Mouse (Mus musculus) induced T-regulatory cell, adult 2 months (primary cell): ENCODE data around the gene Cbfa2t3.

ENCODE experiments used
- DNase-seq: peaks from one replicate; pipeline ENCODE4 v3.0.0-alpha.2; 2012; ENCODE audit warnings: low read depth

Cbfa2t3 gene

DNA sequence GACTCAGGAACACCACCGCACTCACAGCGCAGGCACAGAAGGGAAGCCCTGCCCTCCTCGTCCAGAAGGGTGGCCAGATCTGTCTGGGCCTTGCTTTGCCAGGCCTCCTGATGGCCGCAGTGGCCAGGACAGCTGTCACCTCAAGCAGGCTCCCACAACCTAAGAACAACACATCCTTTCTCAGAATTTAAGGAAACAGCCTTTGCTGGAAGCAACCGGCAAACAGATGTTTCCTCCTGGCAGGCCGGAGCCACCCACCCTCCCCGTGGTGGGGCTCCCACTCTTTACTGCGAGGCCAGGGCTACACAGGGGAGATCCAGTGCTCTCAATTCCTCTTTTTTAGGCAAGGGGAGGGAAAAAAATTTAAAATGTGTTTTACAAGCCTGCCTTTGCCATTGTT lies 33.7 kb downstream of the Cbfa2t3 start:
- no peak for DNase-seq

DNA sequence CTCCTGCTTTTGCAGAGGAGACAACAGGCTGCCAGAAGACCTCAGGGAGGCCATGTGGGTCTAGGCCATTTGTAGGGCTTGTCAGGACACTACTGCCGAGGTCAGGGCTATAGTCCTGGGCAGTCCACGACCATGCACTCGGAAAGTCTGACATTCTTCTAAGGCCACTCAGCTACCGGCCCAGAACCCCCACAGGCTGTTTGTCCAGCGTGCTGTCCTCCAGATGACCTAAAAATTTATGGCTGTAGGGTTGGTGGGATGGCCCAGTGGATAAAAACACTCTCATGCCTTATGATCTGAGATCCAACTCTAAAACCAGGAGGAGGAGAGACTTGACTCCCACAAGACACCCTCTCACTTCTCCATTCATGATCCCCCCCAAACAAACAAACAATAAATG lies 35.2 kb downstream of the Cbfa2t3 start:
- no peak for DNase-seq

DNA sequence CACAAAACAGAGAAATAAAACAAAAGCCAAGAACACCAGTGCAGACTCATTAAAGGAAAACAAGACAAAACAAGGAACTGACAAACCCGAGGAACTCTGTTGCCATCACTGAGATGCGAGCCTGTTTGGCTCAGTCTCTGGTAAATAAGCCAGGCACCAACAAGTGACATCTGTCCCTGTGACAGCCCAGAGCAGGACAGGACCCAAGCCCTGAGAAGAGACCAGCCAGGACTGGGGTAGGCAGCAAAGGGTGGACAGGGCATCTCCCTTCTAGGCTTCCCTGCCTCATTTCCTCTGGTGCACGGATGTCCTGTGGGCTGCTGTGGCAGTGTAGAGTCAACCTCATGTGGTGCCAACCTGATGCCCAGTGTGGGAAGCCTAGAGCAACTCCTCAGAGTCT lies 35.8 kb downstream of the Cbfa2t3 start:
- DNase-seq: no peak

DNA sequence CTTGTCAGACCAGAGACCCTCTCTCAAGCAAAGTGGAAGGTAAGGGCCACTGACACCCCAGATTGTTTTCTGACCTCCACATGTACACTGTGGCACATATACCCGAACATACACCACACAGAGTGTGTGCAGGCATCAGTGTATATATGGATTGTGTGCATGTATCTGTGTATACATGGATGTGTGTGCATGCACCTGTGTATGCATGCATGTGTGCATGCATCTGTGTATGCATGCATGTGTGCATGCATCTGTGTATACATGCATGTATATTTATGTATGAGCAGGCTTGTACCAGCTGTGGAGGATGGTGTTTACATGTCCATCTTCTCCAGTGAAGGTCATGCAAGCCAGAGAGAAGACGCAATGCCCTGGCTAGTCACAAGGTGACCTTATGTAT lies 37.0 kb downstream of the Cbfa2t3 start:
- no peak for DNase-seq

DNA sequence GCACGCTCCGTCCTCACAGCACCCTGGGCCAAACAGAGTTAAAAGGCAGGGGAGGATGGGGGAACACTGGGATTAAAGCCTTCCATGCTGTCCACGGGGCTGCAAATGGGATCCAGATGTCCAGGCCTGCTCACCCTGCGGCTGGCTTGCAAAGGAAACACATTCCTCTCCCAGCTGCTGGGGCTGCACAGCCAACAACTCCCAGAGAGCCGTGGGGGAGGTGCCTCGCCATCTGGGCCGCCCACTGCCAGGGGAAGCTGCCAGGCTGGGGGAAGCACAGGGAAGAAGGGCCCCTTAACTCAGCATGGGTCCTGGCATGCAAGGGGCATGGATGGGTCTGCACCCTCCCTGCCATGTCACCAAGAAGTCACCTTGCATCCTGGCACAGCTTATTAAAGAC lies 37.8 kb downstream of the Cbfa2t3 start:
- no peak for DNase-seq

DNA sequence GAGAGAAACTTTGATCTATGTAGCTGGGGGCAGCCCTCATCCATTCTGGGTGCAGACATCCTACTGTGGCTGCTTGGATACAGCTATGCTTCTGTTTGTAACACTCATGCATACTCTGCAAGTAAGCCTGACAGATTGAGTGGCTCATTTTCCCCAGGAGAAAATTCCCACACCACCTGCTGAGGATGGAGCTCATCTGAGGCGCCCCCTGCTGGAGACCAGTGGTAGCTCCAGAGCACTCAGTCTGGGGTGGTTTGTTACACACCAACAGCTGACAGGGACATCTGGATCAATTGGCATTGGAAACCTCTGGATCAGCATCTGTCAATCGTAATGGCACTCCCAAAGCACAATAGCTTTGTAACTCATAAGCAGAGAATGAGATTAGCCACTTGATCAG lies 38.9 kb downstream of the Cbfa2t3 start:
- peak; percentile 53 for DNase-seq

DNA sequence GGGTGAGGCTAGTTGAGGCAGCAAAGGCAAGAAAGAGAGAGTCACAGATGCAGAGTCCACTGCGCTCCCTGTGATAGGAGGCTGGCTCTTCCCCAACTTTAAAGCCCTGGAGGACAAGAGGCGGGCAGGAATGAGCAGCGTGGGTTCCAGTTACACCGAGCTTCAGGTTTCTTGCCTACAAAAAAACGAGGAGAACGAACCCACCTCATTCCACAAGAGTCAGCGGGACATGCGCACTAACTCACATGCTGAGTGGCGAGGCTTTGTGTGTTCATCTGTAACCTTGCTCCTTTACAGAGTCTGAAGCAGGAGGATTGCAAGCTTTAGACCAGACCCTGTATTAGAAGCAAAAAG lies 40.1 kb downstream of the Cbfa2t3 start:
- no peak for DNase-seq

DNA sequence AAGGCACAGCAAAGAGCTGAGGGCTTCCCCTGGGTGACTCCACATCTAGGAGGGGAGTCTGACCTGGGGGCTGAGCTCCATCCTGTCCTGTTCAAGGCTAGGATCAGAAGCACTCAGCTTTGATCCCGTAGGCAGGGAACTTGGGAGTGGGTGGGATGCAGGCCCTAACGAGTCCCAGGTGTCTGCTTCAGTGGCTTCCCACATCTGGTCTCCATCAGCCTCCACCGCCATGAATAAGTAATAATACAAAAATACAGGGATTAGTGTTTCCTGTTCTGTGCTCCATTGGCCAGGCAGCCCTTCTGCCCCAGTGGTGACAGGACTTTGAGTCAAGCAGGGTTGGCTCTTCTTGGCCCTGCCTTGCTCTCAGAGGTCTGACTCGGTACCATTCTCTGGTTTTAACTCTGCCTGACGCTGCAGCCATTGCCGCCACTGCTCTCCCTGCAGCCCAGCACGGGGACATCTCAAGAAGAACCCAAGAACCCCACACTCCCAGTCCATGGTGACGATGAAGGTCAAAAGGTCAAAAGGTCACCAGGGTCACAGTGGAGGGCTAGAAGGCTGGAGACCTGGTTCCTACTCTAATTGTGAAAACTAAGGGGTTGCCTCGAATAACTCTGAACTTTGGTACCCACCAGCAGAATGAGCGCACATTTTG lies 40.6 kb downstream of the Cbfa2t3 start:
- no peak for DNase-seq

DNA sequence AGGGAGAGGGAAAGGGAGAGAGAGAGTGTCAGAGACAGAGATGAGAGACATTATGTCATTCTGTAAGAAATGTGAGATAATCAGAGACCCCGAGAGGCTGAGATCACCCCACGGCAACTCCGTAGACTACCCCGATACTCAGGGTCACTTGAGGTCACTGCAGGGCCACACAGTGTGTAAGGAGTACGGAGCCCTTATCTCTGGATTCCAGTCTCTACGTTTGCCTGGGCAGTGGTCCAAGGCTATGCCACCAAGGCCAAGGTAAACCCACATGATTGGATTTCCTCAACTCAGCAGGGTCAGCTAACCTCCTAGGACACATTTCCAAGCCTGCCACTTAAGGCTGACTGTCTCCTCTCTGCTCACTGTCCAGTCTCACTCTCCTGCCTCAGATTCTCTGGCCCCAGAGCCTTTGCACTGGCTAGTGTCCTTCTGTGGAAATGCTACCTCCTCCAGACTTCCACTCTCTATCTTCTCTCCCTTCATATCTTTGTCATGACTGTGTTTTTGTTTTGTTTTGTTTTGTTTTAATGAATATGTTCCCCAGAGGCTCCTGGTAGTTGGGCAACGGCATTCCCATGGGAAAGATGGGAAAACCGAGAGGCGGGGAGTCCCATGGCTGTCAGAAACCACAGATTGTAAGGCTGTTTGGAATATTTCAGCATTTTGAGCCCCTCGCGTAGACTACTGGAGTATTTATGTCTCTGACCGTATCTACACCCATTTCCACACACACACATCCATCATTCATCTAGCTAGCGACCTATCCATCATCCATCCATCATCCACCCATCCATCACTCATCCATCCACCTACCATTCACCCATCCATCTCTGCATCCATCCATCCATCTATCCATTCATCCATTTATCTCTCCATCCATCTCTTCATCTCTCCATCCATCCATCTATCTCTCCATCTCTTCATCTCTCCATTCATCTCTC lies 42.6 kb downstream of the Cbfa2t3 start:
- DNase-seq: no peak

DNA sequence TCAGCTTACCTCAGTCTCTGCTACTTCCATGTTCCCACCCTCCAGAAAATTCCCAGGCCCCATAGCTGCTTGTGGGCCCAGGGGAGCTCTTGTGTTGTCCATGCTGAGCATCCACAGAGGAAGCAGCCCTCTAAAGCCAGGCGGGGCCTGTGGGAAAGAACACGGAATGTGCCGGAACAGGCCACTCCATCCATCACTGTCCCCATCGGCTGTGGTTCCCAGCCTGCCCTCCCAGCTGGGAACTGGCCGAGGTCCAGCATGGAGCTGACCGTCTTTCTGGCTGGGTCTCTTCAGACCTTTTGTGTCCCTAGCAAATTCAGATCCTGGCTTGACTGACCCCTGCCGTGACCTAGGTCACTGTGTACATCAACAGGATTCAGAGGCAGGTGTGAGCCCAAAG lies 44.1 kb downstream of the Cbfa2t3 start:
- no peak for DNase-seq

DNA sequence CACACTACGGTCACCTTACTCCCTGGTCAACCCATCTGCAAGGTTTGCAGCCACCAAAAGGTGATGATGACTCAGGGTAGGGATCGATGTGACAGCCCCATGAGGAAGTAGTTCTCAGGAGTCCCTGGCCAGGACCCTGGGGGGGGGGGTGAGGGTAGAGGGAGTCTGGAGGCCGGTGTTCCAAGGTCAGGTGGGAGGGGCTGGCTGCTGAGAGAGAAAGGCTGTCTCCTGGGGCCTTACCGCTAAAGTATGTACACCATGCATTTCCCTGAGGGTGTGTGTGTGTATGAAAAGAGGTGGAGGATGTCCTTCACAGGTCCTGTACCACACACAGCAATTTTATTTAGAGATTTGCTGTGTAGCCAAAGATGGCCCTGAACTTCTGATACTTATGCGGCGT lies 46.3 kb downstream of the Cbfa2t3 start:
- DNase-seq: no peak

DNA sequence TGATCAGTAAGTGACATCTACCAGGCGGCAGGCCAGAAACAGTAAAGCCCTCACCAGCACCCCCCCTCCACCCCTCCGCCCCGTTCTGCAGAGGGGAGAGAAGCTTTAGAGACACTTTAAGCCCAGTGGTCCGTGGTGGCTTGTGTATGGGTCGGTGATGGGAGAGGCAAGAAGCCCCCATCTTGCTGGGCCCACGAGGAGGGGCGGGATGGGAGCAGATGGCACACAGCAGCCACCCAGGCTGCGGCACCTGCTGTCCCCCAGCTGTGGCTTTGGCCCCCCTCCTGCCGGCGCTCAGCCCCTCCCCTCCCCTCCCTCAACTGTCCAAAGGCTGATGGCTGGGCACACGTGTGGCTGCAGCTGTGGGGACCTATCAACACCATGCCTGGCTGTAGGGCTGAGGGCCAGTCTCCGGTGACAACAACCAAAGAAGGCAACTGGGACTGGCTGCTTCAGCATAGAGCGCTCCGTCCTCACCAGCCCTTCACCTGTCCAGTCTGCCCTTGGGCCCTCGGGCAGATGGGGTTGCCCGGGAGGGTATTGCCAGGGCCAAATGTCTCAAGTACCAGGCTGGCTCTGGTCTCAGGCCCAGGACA lies 47.5 kb downstream of the Cbfa2t3 start:
- DNase-seq: no peak

DNA sequence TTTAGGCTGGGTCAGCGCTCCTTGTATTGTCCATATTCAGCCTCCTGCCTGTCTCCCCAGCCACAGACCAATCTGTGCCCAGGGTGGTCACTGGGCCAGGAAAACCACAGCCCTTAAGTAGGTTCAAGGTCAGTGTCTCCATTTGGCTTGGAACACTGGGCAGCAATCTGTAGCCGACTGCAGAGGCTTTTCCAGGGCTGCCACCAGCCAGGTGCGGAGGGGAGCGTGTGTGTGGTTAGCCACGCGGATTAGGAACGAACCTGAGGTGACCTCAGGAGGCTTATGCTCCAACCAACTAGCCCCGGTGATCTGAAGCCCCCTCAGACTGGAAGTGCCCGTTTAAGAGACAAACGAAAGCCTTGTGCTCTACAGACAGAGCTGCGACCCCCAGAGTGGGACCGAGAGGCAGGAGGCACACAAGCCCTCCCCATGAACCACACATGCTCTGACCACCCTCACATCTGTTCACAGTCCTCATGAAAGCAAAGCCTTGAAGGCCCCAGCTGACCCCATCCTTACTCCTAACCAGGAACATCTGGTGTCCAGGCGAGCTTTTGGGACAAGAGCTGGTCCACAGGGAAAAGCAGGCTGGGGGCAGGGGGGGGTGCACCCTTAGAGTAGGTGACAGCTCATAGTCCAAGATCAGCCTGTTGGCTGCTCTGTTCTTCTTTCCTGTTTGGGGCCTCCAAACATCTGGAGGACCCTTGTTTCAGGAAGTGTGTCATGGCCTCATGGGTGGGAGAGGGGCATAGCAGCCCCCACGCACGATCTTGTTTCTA lies 50.5 kb downstream of the Cbfa2t3 start:
- DNase-seq: no peak

DNA sequence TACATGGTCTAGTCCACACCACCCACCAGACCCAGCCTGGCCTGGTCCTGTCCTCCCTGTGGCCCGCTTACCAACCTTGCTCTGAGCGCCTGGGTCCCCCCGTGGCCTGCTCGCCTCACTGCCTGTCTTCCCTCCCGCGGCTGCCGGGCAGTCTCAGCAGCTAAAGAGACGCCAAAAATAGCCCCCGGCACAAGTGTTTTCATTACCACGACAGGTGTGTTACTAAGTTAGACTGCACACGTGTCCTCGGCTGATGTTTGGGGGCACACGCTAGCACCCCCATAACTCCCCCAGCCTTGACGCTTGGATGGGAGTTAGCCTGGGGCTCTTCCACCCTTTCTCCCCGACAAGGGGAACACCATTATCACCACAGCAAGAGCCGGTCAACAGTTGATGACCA lies 52.6 kb downstream of the Cbfa2t3 start:
- DNase-seq: no peak

DNA sequence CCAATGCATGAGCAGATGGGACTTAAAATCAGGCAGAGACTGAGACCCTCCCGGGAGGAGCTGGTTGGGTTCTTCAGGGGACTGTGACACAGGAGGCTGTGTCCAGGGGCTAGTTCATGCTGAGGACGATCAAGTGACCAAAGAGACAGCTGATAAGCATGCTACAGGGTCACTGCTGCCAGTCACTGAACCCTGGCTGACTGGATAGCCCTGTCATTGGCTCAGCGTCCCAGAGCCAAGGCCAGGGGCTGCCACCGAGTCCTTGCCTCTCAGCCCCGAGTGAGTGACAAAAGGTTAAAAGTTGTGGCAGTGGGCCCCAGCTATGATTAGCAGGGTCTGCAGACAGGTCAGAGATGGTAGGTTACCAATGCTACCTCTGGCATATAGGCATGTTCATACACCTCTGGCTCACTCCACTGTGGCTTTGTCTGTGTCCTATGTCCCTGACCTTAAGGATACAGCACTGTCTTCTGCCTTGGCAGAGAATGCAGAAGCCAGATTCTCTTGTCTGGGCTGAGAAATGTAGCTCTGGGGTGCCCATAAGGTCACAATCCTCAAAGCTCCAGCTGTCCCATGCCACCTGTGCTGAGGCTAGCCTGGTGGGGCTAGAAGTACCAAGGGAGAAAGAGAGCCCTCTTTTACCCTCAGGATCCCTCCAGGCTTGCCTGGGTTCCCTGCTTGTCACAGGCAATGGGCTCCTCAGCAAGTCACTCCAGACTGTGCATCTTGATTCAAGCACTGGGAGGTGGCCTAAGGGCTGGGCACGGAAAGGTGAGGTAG lies 54.5 kb downstream of the Cbfa2t3 start:
- no peak for DNase-seq

DNA sequence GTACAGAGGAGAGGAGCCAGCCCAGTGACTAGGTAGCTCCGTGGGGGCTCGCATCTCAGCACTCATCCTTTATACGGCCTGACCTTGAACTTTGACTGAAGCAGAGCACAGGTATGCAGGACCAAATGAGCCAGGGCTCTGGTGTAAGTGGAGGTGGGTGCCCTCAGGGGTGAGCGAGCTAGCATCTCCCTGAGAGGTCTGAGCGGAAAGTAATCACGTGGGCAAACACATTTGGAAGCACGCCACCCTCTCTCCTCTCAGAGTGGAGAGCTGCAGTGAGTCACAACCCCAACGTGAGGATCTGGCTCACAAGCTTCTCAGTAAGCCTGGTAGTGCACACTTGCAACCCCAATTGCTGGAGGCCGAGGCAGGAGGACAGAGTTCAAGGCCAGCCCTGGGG lies 56.8 kb downstream of the Cbfa2t3 start:
- no peak for DNase-seq

DNA sequence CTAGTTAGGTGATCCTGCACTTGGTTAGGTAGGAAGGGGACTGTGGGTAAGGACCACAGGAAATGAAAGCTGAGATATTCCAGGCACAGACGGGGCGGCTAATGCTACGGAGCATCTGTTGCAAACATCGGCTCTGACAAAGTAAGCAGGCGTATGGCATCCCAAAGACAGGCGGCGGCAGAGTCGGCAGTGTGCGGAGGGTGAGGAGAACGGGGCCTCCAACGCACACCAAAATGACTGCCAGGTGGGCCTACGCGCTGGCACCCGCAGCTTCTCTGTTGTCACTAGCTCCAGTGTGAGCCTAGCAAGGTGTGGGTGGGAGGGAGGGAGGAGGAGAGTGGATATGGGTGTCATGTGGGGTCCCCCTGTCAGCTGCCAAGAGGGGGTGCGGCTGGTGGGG lies 57.5 kb downstream of the Cbfa2t3 start:
- DNase-seq: no peak

DNA sequence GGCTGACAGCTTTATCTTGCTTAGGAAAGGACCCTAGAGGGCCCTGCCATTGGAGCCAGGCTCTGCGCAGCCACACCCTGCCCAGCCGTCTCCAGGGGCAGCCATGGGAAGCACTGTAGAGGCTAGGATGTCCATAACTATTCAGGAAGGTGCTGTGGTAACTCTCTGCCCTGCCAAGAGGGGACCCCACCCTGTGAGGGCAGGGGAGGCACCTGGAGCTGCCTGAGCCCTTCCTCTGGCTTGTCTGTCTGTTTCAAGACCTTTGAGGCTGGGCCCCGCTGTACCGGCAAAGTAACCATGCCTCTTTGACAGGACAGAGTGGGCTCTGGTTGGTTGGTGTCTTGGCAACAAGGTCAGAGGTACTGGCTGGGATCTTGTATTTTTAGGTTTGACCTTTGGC lies 58.1 kb downstream of the Cbfa2t3 start:
- DNase-seq: no peak

DNA sequence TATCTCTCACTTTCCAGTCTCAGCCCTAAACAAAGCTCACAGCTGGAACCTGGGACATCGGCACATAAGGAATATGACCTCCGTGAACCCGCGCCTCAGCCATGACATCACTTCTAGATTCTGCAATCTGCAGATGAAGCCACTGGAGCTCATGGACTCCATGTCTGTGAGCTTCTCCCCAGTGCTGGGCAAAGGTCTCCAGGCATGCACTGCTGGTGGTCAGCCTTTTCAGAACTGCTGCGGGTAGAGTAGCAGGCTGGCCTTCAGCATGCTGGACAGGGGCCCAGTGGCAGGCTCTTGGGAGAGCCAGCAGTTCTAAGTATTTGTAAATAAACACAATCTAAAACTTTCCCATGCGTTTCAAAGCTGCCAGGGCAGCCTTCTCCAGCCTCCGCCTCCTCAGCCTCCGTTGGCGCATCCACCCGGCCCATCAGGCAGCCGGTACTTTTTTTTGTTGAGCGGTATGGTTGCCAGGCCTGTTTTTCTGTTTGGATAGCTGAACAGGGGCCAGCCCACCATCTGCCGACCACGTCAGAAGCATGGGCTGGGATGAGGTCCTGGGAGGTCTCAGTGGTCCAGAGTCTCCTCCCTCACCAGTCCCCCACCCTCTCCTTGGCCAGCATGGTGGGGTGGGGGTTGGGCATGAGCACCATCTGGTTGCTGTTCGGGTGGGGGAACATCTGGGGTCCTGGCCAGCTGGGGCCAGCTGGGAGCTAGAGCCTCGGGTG lies 59.2 kb downstream of the Cbfa2t3 start:
- DNase-seq: no peak

DNA sequence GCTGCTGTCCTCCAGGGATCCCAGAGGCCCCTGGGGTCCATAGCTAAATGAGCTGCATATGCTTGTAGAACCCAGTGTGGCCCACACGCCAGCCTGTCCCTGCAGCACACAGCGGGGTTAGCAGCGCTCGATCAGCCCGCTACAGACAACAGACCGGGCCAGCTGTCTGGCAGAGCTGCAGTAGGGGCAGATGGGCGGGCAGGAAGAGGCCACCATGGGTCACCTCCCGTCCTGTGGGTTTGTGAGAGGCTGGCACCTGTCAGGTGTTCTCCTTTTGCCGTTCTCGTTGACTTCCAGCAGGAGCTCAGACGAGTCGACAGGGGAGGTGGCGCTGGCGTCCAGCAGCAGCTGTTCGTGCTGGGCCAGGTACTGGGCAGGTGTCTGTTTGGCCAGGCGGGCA lies 60.3 kb downstream of the Cbfa2t3 start:
- DNase-seq: no peak

DNA sequence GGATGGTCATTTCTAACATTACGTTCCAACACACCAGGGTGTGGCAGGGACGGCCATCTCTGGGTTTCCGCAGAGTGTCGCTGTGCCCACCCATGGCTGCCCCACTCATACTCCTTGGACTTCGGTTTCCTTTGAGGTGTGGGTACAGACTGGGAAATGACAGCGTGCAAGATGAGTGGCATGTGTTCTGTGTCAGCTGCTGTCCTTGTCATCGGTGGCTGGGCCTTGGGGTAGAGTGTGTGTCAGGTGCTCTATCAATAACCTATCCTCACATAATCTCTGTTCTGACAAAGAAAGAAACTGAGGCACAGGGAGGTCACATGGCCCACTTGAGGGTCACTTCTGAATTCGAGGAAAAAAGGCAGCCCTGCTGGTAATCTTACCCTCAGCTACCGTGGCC lies 61.7 kb downstream of the Cbfa2t3 start:
- DNase-seq: no peak
